Mouse (Mus musculus) ES-E14 (cell line): ENCODE data around the gene Gpr107.

Source experiments
- CHD2 ChIP-seq: IDR thresholded peaks from 2 replicates; pipeline ENCODE4 v1.6.1; 2014; ENCODE audit warnings: mild to moderate bottlenecking, low read depth, low read length, inconsistent platforms
- MAFK ChIP-seq: IDR thresholded peaks from 2 replicates; pipeline ENCODE4 v1.6.1; 2014; ENCODE audit warnings: mild to moderate bottlenecking, low read depth, low read length, inconsistent platforms; ENCODE audit not compliant: insufficient read depth
- ZC3H11A ChIP-seq: IDR thresholded peaks from 2 replicates; pipeline ENCODE4 v1.6.1; 2012; ENCODE audit warnings: low read depth, mild to moderate bottlenecking, inconsistent platforms, low read length, borderline replicate concordance

DNA sequence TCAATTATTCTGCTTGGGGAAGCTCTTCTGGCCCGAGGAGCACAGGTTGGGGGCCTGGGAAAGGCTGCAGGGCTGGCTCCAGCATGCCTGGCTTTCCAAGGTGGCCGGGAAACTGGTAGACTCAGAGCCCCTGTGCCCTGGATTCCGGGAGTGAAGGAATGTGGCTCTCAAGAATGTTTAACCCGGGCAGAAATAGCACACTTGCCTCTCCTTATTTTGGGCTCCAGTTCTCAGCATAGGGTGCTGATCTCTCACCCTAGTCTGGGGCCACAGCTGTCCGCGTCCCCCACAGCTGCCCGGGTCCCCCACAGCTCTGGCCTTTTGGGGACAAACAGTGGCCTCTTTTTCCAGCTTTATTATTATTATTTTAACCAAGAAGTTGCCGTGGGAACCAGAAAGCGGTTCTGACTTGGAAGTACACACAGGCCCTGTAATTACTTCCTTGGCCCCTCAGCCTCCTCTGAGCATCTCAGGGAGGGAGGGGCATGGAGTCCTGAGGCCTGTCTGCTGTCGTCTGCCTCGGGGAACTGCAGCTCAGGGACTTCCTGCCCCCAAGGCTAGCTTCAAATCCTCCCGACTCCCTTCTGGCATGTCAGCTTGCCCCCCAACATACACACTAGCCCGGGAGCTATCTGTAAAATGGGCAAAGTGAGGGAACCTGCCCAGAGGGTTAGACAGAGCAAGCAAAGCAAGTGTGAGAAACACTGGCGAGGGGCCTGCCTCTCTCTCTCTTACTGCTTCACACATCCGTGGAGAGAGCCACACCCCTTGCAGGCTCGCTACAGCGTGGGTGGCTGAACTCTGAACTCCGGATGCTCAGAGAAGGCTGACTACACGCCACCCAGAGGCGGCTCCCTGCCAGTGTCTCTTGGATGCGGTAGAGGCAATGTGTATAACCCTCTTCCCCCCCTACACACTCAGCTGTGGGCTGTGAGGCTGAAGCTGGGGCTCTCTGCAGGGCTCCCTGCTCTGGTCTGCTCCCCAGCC, 104.1 kb downstream of the Gpr107 start:
- TF ChIP-seq ZC3H11A, result no peak
- no peak for TF ChIP-seq CHD2
- TF ChIP-seq MAFK, result no peak
